Mouse (Mus musculus): ENCODE measurements at regions not wholly inside any gene's neighbourhood (a gene's known extent, or its start where the extent isn't known, plus 50 kb on each side); places are given as distances from the start of the nearest gene placed in this dataset.

- TF ChIP-seq CTCF (conservative IDR thresholded peaks at IDR 0.05; ENCODE audit: low read length) (no peak), NANOG (IDR thresholded peaks at IDR 0.05; ENCODE audit: borderline replicate concordance, low read length) (no peak)
These were observed 265.5 kb downstream of the Cmpk2 start for GRCm38 (mm10) chr12:26734558-26734897.

All from E14TG2a.4 (cell line).